Mouse (Mus musculus) activated CD4-positive, CD25-positive, alpha-beta regulatory T cell, adult 9 weeks (primary cell): ENCODE measurements around the gene Ppm1d. TPM values are rescaled to one million over a fixed set of nuclear protein-coding genes. Genes with fewer than 3 reads are reported as not detected.

ENCODE experiments used
- polyA plus RNA-seq: library from polyadenylated mRNA; unstranded; fragments of 100-300 nt; shearing (Covaris generic); gene quantifications from one replicate; pipeline ENCODE4 v1.2.1, GENCODE M21; 2017

Ppm1d gene
- polyA plus RNA-seq, result 2.7 TPM

DNA sequence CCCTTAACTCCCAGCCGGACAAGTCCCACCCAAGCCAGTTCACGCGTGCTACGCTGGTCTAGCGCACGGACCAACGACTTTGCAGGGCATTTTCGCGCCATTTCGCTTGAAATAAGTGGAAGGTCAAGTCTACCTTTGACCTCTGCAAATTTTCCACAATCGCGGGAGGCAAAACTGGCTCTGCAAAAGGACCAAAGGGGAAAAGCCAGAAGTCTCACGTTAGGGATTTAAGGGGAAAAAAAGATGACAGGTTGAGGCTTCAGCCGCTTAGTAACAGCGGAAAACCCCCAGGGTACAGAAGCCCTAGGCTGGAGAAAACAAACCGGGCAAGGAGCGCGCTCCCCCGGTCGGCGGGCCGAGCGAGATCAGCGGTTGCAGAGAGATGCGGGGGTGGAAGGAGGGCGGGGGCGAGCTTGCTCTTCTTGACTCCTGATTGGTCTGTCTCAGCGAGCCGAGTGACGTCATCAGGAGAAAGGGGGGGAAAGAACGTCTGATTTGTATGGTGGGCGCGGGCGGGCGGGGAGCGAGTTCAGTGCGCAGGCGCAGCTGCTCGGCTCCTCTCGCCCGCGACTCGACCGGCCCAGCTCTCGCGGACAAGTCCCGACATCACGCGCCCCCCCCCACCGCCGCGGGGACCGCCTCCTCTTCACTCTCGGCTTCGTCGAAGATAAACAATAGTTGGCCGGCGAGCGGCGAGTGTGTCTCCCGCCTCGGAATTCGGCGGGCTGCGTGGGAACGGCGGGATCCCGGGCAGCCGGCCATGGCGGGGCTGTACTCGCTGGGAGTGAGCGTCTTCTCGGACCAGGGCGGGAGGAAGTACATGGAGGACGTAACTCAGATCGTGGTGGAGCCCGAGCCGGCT lies at the start of gene Ppm1d:
Gene Ppm1d (plus strand): TSS at position 532 of the 862 bp plus-strand sequence.

DNA sequence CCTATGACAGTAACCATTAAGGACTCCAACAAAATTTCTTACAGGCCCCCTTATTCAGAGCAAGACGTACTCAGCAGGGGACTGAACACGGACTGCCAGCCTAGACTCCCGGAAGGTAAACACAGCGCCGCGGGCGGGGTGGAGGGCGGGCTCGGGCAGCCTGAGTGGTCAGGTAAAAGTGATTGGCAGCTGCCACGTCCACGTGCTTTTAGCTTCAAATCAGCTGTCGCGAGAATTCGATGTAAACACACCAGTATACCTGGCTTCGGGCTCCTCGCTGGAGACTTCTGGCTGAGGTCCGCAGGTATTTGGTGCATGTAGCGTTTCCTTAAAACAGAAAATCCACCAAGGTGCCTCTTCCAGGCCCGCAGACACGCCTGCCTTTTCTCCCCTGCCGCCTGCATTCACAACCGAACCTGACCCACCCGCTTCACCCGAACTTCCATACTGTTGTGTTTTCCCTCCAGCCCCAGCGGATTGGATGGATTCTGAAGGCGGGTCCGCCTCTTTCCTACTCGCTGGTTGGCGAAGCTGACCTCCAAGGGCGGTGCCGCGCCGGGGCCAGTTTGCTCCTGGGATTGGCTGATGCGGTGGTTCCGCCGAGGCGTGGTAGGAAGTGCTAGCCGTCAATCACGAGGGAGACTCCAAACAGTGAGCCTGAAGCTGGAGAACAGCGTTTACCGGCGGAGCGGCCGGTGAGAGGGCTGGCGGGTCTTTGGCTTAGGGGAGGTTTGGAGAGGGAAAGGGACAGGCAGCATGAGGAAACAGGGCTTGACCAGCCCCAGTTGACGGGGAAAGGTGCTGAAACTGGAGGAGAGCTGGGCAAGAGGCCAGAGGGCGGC lies 41.7 kb downstream of the Ppm1d start, which contains the start of gene Bcas3:
Gene Bcas3 (plus strand): TSS at position 629 of the 842 bp plus-strand sequence.

Other genes starting within 250 kb of the Ppm1d start
- 20.1 TPM for gene Usp32, start 171.1 kb upstream of the Ppm1d start, polyA plus RNA-seq
- gene 1700125H20Rik, start 140.8 kb upstream of the Ppm1d start, polyA plus RNA-seq, result not detected
- gene Appbp2, start 76.1 kb upstream of the Ppm1d start, polyA plus RNA-seq, result 13.8 TPM
- gene Bcas3, start 41.9 kb downstream of the Ppm1d start, polyA plus RNA-seq, result 65.4 TPM